Mouse (Mus musculus) mouse trophoblast stem cell (cell line): ENCODE measurements around the gene Crbn.

Source experiments
- in situ Hi-C, 2 experiments: fragments of 300-500 bp; cut with MseI, MboI; formaldehyde crosslinking; loops; 2 replicates in 1 of 2; 3 replicates in 1 of 2; pipeline ENCODE4 v1.15.1; 2025

Crbn gene

DNA sequence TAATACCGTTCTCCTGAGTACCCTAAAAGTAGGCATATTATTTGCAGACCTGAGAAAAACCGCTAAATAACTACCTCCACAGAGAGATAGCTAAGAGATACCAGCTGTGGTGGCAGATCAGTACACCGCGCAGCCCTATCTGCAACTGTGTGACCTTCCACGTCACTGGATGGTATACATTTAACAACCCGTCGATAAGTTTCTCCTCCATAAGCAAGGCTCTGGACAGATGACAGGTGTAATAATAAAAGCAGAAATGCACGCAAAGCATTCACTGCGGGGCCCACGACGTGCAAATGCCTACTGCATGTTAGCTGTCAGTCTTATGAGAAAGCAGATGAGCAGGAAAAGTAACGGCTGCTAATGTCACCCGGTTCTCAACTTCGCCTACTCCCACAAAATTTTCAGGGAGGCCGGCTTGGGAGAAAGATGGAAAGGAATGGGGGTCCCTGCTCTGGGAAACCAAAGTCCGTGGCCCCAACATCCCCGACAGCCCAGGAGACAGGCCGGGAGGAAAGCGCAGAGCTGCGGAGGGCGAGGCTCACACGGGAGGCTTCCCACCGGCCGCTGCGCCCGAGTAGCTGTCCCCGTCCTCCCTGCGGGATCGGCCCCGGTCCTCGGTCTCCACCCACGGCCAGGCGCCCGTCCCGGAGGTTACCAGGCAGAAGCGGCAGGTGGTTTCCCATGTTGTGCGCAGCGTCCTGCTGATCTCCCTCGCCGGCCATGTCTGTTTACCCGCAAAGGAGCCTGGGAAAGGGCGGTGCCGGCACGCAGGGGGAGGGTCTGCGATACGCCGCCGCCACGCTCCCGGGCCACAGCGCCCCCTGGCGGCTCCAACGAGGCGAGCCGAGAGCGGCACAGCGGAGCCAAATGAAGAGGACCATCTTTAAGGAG is at the start of gene Crbn:
Crbn (minus strand) TSS at position 745 of the 894 bp plus-strand sequence.
- in situ Hi-C loops, result loop anchor here (10.0 to 25.0 kb wide), 4 partner anchors 135 to 1263 kb away; partner anchors contain the start of gene Setmar (in 2 of the 2)

DNA sequence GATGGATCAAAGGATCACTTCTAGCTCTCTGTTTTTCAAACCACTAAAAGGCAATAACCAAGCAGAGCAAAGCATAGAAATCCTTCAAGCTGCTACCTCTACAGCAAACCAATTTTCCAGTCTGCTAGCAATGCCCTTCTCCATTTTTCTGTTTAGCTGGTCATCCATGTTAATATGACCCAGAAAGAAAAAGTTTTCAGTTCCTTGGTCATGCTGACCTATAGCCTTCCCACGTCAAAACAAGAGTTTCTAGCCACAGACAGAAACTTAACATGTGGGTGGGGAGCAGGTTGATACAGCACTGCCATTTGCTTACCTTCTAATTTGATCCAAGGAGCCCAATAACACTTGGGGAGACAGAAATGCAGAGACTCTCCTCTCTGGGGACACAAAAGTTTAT is 40.3 kb upstream of the Crbn start:
- in situ Hi-C loops, result no loop called here

DNA sequence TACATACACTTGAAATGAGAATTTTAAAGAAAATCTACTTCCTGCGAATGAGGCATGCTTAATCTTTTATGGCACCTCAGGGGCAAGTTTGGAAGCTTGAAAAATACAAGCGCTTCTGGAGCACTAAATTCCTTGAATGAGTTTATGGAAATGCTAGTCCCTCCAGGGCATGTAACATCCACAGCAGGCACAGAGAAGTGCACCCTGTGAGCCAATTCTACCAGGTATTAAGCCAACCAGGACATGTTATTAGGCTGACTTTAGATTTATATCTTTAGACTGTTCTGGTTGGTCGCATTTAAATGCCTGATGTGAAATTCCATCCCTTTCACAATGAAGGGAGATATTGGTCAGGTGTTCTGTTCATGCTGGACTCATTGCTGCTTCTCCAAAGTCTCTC is 38.2 kb upstream of the Crbn start:
- in situ Hi-C loops, result no loop called here

DNA sequence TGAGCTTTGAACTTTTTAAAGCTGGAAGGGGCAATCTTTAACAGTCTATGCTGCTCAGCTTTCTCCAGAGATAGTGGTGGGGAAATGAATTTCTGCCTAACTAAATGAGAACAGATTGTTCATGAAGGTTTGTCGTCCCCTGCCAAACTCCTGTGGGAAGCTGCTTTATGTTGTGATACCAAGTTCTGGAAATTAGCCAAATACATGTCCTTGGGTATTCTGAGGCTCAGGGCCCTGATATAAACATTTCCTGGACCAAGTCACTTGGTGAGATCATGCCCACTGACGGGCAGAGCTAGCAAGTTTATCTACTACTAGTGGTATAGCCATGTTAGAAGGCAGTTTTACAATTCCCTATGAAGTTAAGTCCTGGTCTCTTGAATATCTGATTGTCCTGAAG is 35.4 kb upstream of the Crbn start:
- in situ Hi-C loops, result no loop called here

DNA sequence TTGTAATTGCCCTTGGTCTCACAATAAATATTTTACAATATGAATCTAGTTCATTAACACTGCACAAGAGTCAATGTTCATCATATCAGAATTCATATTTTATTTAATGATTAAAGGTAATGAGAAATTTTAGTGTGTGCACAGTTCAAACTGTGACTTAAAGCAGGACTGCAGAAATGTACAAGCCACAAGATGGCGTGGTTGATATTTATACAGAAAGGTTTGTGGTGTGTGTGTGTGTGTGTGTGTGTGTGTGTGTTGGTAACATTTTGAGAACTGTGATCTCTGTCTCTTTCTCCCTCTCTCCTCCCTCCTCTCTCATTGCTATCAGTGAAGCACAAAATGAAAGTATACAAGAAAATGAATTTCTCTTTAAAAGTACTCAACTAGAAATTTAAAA is 22.5 kb upstream of the Crbn start:
- in situ Hi-C loops, result loop anchor here (10.0 to 25.0 kb wide), 4 partner anchors 215 to 1240 kb away; partner anchors contain the start of gene Setmar (in 2 of the 2)

DNA sequence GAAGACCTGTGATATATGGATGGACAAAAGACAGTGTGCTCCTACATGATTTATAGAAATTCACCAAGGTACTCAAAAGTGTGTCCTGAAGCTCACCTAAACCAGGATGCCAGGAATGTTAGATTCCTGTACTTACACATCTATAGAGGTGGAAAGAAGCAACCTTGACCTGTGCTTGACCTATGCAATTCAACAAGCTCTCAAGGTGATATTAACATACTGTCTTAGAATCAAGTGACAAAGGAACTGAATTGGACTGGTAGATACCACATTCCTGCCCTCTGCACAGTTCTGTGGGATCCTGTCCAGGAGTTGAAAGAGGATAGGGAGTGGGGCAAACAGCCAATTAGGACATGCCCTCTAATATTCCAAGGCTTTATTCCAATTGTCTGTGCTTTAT is 20.7 kb upstream of the Crbn start:
- in situ Hi-C loops, result loop anchor here (10.0 to 25.0 kb wide), 4 partner anchors 217 to 1242 kb away; partner anchors contain the start of gene Setmar (in 2 of the 2)

DNA sequence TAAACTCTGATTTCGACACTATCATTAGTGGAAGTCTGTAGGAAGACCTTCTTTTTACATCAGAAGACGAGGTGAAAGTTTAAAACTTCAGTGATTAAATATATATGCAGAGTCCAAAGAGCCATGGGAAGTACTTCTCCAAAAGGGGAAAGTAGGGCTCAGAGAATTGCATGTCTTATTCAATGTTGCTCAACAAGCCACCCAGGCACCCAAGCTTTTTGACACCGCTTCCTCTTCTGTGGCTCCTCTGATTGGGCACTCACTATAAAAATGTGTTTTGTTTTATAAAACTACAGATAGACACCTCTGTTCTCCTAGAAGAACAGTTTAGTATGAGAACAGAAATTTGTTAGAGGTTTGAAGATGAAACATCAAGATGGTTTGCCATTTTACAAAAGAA is 20.0 kb upstream of the Crbn start:
- in situ Hi-C loops, result loop anchor here (10.0 to 25.0 kb wide), 4 partner anchors 217 to 1242 kb away; partner anchors contain the start of gene Setmar (in 2 of the 2)

DNA sequence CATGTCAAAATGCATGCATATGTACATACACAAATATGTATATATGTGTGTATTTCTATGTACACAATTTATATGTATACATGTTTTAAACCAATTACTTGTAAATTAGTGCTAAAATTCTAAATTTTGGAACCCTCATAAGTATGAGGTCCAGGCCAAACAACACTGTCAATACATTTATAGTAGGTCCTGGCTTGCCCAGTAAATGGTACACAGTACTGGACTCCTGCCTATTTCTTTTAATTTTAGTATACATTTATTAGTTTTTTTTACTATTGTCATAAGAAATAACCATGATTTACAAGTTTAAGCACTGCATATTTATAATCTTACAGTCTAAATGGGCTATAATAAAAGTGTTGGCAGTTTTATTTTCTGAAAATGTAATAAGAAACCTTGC is 19.4 kb upstream of the Crbn start:
- in situ Hi-C loops, result loop anchor here (25.0 kb wide), 3 partner anchors 218 to 1243 kb away; partner anchors contain the start of gene Setmar (in 2 of the 2)

DNA sequence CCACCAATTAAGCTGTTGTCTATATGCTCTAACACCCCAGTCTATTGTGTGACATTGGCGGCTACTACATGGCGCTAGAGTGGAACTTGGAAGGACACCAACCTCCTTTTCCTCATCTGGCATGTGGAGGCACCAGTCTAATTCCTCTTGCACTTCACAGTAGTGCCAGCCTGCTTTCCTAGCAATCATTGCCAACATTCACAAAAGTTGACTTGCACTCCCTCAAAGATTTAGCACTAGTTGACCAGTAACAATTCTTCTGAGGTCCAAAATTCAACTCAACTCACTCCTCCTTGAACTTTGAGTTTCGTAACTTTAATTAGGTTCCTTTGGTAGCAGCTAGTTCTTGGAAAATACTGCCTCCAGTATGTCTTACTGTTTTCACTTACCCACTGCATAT is 10.8 kb upstream of the Crbn start:
- in situ Hi-C loops, result loop anchor here (25.0 kb wide), 3 partner anchors 227 to 1252 kb away; partner anchors contain the start of gene Setmar (in 2 of the 2)

DNA sequence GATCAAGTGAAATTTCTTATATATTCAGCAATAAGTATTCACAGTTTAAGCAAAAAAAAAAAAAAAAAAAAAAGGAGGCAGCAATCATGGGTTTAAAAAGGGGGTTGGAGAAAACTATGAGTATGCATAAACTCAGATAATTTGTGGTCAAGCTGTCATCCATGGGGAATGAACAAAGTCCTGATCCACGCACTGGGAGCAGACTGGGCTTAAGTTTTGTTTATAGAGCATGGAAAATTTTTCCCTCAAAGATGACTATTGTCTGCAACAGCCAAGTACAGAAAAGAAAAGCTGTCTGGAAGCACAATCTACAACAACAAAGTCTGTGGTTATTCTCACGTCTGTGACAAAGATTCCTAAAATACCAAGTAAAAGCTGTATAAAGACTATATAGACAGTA is 9.3 kb upstream of the Crbn start:
- in situ Hi-C loops, result loop anchor here (10.0 to 25.0 kb wide), 4 partner anchors 144 to 1253 kb away; partner anchors contain the start of gene Setmar (in 2 of the 2)

DNA sequence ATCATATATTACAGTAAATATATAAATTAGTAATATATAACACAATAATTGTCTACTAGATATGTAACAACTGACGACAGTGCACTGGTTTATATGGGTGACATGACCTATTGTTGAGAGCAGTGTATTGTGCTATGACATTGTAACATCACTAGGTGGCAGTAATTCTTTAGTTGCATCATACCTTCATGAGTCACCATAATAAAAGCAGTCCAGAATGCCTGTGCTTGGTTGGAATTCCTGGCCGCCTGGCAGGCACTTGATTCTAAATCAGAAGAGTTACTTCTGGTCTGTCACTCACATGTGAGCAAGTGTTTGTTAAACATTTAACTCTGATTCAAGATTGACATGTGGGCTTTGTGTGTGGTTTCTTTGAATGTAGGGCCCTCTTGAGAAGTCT is 5.0 kb upstream of the Crbn start:
- in situ Hi-C loops, result loop anchor here (10.0 to 25.0 kb wide), 4 partner anchors 140 to 1257 kb away; partner anchors contain the start of gene Setmar (in 2 of the 2)

DNA sequence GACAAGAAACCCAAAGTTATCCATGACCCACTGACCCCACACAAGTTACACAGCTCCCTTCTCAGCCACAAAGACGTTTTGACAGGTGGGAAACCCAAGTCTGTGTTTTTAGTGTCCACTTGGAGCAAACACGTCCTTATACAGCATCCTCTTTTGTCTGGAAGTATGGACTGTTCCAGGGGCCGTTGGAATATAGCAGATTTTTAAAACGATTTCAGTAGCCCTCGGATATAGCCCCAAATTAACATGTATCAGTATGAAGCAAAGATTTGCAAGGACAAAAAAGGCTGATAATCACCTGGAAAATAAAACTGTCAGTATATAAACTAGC is 315 bp upstream of the Crbn start:
- in situ Hi-C loops, result loop anchor here (10.0 to 25.0 kb wide), 4 partner anchors 135 to 1262 kb away; partner anchors contain the start of gene Setmar (in 2 of the 2)

DNA sequence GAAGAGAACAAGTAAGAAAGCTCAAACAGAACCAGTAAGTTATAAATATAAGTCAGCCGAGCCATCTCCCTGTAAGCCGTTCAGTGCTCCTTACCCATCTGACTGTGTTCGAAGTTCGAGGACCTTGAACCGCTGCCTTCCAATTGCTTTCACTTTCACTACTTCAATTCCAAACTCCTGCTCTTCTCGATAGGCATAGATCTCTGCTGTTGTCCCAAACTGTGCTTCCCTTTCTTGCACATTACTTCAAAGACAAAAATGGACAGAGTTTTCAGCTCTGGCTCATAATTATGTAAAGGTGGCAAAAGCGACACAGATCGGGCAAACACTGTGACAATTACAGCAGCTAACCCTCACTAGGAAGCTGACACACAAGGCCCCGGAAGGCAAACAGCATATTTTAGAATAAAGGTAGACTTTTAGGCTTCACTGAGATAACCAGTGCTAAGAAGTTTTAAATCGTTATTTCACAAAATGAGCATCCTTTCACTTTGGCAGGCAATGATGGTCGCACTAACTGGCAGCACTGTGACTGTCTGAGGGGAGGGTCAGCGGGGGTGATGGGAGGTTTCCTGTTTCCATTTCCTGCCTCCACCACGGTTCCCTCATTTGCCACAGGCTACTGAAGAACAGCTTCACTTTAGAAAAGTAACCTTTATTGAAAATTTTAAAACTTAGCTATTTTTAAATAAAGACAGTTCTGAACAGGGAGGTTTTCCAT is 5.6 kb downstream of the Crbn start:
- in situ Hi-C loops, result no loop called here

DNA sequence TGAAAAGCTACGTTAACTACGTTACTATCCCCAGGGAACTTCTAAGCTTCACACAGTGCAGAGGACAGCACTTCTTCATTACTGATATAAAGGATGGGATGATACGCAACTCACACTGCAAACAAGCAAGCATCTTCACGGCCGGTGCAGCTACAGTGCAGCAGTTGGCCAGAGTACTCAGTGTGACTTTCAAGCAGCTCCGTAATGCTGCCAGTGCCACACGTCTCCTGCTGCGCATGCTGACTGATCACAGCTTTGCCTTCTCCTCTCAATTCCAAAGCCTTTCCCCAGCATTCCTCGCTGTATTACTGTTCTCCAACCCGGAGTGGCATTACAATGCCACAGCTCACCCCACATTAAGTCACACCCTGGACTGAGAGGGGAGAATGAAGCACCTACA is 6.3 kb downstream of the Crbn start:
- in situ Hi-C loops, result no loop called here

DNA sequence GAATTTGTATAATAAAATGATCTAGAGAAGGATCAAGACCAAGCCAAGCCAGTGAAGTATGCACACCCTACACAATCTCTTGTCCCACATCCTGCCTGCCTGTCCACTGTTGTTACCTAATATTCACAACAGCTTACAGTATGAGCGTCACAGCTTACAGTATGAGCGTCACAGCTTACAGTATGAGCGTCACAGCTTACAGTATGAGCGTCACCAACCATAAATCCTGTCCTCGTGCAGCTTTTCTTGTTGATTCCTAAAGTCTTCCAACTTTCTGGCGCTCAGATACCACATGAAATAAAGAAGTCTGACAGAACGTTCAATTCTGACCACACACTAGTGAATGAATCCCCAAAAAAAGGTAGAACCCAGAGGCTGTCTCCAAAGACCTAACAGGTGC is 6.8 kb downstream of the Crbn start:
- in situ Hi-C loops, result no loop called here

DNA sequence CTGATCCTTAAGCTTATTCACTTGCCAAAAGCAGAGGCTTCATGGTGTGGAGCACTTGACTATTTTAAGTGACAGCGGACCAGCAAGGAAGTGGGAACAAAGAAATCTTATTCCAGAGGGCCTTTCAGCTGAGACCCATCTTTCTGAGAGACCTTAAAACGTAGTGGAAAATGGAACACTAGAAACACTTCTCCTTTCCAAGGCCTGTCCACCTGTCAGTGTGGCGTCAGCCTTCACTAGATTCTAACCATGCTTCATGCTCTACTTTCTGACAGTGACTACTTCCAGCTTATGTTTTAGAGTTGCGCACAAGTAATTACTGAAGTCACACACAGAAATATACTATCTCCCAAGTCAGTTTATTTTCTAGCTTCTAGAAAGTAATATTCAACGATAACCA is 7.4 kb downstream of the Crbn start:
- in situ Hi-C loops, result no loop called here

DNA sequence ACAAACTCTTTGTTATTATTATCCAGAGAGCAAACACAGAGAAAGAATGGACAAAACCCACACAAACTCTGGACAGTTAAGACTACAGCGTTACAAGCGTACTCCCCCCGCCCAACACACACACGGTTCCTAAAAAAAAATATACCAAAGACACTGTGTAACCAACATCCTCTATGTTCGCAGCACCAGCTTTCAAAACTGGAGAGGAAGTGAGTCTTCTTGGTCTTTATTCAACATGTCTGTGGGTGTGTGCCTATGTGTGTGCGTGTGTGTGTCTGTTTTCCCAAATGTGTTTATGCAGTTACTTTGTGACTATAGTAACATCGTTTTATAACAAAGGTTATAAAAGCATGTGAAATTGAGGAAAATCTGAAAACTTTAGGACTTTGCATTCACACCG is 8.4 kb downstream of the Crbn start:
- in situ Hi-C loops, result no loop called here

DNA sequence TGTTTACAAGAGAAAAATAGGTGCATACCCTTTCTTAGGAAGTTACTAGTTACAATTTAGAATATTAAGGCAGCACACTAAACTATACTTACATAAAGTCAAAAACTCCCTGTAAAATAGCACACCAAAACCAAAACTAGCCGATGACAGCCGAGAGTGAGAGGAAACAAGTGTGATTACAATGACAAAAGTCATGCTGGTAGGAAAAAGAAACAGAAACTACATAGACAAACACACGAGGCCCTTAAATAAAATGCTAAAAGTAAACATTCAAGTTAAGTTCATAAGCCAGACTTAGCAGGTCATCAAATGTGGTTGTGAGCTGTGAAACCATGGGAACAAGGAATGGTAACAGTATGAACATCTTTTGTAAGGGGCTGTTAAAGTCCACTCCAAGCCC is 12.7 kb downstream of the Crbn start:
- in situ Hi-C loops, result no loop called here

DNA sequence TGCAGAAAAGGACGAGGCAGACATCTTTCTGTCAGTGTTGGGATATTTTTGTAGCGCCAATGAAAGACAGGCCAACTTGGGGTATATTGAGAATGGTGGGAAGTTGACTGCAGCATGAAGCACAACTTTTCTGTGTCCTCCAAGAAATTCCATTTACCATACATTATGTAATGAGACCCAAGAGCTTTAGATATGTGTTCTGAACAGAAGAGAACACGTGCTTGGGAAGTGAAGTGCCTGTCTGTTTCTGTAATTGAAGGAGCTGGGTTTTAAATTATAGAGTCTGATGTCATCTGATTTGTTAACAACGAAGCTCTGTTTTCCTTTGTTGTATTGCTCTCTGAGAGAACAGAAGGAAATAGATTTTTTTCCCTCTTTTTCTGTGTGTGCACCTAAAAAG is 29.8 kb downstream of the Crbn start:
- in situ Hi-C loops, result loop anchor here in 1 of 2 experiments (10.0 kb wide), 1 partner anchor 105 kb away; no protein-coding TSS in a partner anchor

DNA sequence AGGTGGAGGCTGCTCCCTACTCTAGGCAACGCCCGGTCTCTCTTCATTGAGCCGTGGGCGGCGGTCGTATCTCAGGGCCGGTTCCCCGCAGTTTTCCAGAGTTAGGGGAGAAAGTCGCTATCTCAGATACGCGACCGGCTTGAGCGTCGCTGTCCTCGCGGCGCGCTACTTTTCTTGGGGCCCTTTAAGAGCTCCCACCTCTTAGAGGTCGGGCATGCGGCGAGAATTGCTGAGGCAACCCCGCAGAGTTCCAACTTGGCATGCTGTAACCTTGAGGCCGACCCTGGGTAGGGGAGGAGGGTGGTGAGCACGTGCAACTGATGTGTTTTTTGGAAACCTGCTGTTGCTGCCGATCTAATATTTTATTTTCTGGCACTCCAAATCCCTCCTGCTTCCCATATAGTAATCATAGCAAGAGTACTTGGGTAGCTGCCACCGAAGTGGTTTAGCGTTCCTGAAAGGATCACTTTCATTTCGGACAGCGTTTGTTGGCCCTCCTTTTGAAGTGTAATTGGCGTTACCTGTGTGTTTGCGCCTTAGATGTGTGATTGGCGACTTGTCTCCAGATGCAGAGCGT is 30.5 kb downstream of the Crbn start:
- in situ Hi-C loops, result no loop called here

DNA sequence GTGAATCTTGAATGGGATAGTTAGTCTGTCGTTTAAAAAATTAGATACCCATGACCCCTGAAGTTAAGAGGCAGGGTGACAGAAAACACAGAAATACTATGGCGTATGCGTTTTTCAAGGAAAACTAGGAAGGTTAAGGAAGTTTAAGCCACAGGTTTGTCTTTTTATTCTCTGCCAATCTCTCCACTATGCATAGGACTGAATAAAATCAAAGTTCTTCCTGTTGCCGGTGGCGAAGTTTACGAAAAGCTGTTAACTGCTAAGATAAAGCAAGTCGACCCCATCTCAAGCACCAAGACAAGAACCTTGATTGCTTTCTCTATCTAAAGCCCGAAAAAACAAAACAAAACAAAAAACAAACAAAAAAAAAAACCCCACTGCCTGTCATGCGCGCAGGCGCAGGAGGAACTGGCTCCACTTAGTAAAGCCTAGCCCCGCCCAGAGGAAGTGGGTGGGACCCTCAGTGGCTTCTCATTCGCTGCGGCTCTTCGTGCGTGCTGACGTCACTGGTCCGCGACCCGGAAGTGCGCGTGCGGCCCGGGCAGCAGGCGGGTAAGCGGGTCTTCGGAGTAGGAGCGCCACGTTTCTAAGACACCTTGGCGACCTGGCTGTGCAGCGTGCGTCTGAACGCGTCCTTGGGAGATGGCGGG is 31.1 kb downstream of the Crbn start, which contains the start of gene Trnt1:
Trnt1 (plus strand) TSS at position 481 of the 650 bp plus-strand sequence.
- in situ Hi-C loops, result no loop called here
